Mouse (Mus musculus) neural tube, embryonic 15.5 days (tissue): ENCODE results near the gene Cux1. TPM values are rescaled to one million over a fixed set of nuclear protein-coding genes. Genes with fewer than 3 reads are reported as not detected.
"Not testable (repeated sequence)": the region's sequence is repeated elsewhere in the genome, so short reads cannot be mapped to it uniquely, and the experiment has no call there.

Source experiments
- ATAC-seq: fragments of 200-750 bp; cut with Nextera tagmentation; 2 replicates; pipeline ENCODE4 v1.8.0; 2017; ENCODE audit warnings: mild to moderate bottlenecking, moderate TSS enrichment, moderate library complexity; ENCODE audit not compliant: low FRiP score
- H3K27ac ChIP-seq: fragments of 300-500 bp; sonication (generic); replicated peaks from 2 replicates; pipeline ENCODE4 v1.5.1; 2015; ENCODE audit warnings: mild to moderate bottlenecking, inconsistent platforms
- H3K27me3 ChIP-seq: fragments of 300-500 bp; sonication (generic); replicated peaks from 2 replicates; pipeline ENCODE4 v1.6.1; 2015; ENCODE audit warnings: inconsistent platforms
- H3K36me3 ChIP-seq: fragments of 300-500 bp; sonication (generic); 2 replicates; pipeline ENCODE4 v1.6.1; 2015; ENCODE audit warnings: inconsistent platforms
- H3K4me1 ChIP-seq: fragments of 300-500 bp; sonication (generic); 2 replicates; pipeline ENCODE4 v1.6.1; 2015; ENCODE audit warnings: inconsistent platforms
- H3K4me2 ChIP-seq: fragments of 300-500 bp; sonication (generic); 2 replicates; pipeline ENCODE4 v1.6.1; 2015; ENCODE audit warnings: inconsistent platforms, mild to moderate bottlenecking, moderate library complexity
- H3K4me3 ChIP-seq: fragments of 300-500 bp; sonication (generic); replicated peaks from 2 replicates; pipeline ENCODE4 v1.5.1; 2015; ENCODE audit warnings: mild to moderate bottlenecking, inconsistent platforms
- H3K9ac ChIP-seq: fragments of 300-500 bp; sonication (generic); replicated peaks from 2 replicates; pipeline ENCODE4 v1.6.1; 2015; ENCODE audit warnings: mild to moderate bottlenecking, inconsistent platforms
- H3K9me3 ChIP-seq: fragments of 300-500 bp; sonication (generic); replicated peaks from 2 replicates; pipeline ENCODE4 v1.6.1; 2016; ENCODE audit warnings: inconsistent platforms
- WGBS: fragments of 180-500 bp; shearing (Covaris S2); methylation state at CpG from one replicate; pipeline ENCODE4 v1.1.7; 2015; ENCODE audit warnings: mixed read lengths; 5-methylcytosine and 5-hydroxymethylcytosine counted together
- polyA plus RNA-seq: library from polyadenylated mRNA; unstranded; fragments of >200 nt; fragmentation: Nextera tagmentation; extraction: Ambion mirVana; gene quantifications from 2 replicates; pipeline ENCODE4 v1.2.1, GENCODE M21; 2015

Cux1 gene
- polyA plus RNA-seq, 1 experiment from 2014 or later: 87.8 TPM

GRCm38 (mm10) chr5:136479024-136479763, 88.1 kb downstream of the Cux1 start:
- no peak for ATAC-seq
- Histone ChIP-seq H3K9me3 (no peaks in the 10 kb centered on the region), H3K4me3 (no peak overlapping the region), H3K27me3 (no peaks in the 10 kb centered on the region), H3K4me1 (peaks cover 27% of the 10 kb centered on the region; the same call in 1 of the 2 replicates), H3K36me3 (peaks cover 5% of the 10 kb centered on the region; the same call in 1 of the 2 replicates), H3K27ac (no peak overlapping the region), H3K4me2 (no peak overlapping the region), H3K9ac (no peak overlapping the region)
- 86% methylated on average over 6 of the region's 6 CpGs for WGBS

DNA sequence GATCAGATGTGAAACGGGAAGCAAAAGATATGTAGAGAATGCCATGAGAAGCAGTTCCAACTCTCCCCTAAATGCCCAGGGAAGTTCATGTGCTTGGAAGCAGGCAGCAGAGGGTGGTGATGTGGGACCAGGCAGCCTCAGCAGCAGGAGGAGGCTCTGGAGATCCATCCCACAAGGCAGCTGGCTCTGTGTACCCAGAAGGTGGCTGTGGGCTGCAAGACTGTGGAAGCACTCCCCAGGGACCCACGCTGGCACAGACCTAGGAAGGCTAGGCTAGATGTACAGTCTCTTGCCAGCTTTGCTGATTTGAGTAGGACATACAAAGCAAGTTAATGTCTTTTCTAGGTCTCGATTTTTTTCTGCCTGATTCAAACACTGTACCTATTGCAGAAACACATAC, 91.0 kb downstream of the Cux1 start:
- Histone ChIP-seq H3K27ac (no peak overlapping the region), H3K9me3 (no peaks in the 10 kb centered on the region), H3K36me3 (no peaks in the 10 kb centered on the region), H3K27me3 (no peaks in the 10 kb centered on the region), H3K4me2 (no peak overlapping the region), H3K4me3 (no peak overlapping the region), H3K4me1 (peaks cover 42% of the 10 kb centered on the region), H3K9ac (no peak overlapping the region)
- WGBS: 72% methylated on average over 3 of the region's 3 CpGs
- ATAC-seq: no peak

GRCm38 (mm10) chr5:136475161-136475560, 92.1 kb downstream of the Cux1 start:
- no peak overlapping the region for H3K4me3 ChIP-seq

DNA sequence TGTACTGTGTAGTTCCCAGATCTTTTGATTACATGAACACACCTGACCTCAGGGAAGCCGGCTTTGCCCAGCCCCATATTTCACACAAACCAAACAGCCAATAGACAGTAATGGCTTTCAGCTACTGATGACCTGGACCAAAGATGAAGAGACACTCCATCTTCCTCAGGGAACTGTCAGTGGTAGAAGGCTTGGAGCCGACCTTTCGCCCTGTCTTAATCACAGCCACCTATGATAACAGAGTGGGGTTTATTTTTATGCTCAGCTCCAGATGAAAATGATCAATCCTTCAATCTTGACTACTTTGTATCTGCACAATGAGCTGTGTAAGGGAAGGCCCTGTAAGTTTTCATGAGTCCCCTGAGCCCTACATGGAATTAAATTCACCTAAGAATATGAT, 93.2 kb downstream of the Cux1 start:
- no peak overlapping the region for H3K9ac ChIP-seq
- no peak overlapping the region for H3K4me2 ChIP-seq
- H3K9me3 ChIP-seq: no peaks in the 10 kb centered on the region
- H3K4me3 ChIP-seq: no peak overlapping the region
- H3K27me3 ChIP-seq: no peaks in the 10 kb centered on the region
- H3K27ac ChIP-seq: 0 out of 2 replicates have a peak overlapping the region, but pooled peaks have one; percentile 23
- no peak for ATAC-seq
- 69% methylated on average over 3 of the region's 3 CpGs for WGBS
- peaks cover 47% of the 10 kb centered on the region for H3K4me1 ChIP-seq
- no peaks in the 10 kb centered on the region for H3K36me3 ChIP-seq

More at GRCm38 (mm10) chr5:136475161-136475560, 92.1 kb downstream of the Cux1 start:
- Histone ChIP-seq H3K4me1 (peaks cover 42% of the 10 kb centered on the region), H3K9me3 (no peaks in the 10 kb centered on the region), H3K27ac (no peak overlapping the region), H3K9ac (no peak overlapping the region), H3K27me3 (no peaks in the 10 kb centered on the region), H3K36me3 (no peaks in the 10 kb centered on the region), H3K4me2 (no peak overlapping the region)
- no peak for ATAC-seq
- 86% methylated on average over 1 of the region's 1 CpGs for WGBS

GRCm38 (mm10) chr5:136473337-136473736, 94.0 kb downstream of the Cux1 start:
- Histone ChIP-seq H3K27me3 (no peaks in the 10 kb centered on the region), H3K9ac (no peak overlapping the region), H3K36me3 (no peaks in the 10 kb centered on the region), H3K4me3 (no peak overlapping the region), H3K4me1 (peaks cover 54% of the 10 kb centered on the region), H3K4me2 (no peak overlapping the region), H3K27ac (peak overlapping the region; percentile 54; the same call in 1 of the 2 replicates), H3K9me3 (no peaks in the 10 kb centered on the region)
- WGBS: 60% methylated on average over 6 of the region's 6 CpGs
- ATAC-seq: no peak

DNA sequence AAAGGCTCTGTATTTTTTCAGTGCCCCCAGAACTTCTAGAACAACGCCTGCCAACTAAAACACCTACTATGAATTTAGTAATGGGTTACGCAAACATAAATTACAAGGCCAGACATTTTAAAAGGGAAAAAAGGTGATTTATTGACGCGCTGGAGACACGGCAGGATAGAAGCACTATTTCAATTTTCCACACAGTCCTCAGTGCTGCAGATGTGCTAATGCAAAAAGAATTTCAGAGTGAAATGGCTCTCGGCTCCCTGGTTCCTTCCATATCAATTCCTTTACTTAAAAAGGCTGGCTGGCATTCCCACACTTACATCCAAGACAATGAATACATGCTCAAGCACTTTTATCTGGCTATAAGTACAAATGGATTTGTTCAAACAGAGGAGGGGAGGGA, 94.4 kb downstream of the Cux1 start:
- Histone ChIP-seq H3K36me3 (no peaks in the 10 kb centered on the region), H3K27me3 (no peaks in the 10 kb centered on the region), H3K4me3 (no peak overlapping the region), H3K4me1 (peaks cover 58% of the 10 kb centered on the region), H3K9me3 (no peaks in the 10 kb centered on the region), H3K4me2 (no peak overlapping the region), H3K27ac (peak overlapping the region; percentile 54; the same call in 1 of the 2 replicates), H3K9ac (no peak overlapping the region)
- no peak for ATAC-seq
- WGBS: 56% methylated on average over 6 of the region's 6 CpGs

DNA sequence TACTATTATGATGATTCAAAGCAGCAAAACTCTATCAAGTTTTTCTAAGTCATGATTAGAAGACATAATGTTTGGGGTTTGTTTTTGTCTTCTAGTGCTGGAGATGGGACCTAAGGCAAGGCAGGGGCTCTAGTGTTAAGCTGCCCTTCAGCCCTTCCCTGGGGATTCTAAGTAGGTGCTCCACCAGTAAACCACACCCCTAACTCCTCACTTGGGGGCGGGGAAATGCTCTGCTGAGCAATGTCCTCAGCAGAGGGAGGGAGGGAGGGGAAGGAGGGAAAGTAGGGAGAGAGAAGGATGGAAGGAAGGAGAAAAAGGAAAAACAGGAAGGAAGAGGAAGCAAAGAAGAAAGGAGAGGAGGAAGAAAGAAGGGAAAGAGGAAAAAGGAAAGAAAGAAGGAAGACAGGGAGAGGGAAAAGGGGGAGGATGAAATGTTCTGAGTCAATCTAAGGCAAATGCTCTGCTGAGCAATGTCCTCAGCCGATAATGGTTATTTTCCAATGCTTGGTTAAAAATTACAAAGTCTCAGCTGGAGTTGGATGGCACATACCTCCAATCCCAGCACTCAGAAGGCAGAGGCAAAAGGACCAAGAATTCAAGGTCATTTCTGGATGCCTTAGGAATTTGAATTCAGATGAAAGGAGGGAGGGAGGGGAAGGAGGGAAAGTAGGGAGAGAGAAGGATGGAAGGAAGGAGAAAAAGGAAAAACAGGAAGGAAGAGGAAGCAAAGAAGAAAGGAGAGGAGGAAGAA, 96.1 kb downstream of the Cux1 start:
- peaks cover 60% of the 10 kb centered on the region for H3K4me1 ChIP-seq
- ATAC-seq, H3K4me3 ChIP-seq: not testable (repeated sequence)

DNA sequence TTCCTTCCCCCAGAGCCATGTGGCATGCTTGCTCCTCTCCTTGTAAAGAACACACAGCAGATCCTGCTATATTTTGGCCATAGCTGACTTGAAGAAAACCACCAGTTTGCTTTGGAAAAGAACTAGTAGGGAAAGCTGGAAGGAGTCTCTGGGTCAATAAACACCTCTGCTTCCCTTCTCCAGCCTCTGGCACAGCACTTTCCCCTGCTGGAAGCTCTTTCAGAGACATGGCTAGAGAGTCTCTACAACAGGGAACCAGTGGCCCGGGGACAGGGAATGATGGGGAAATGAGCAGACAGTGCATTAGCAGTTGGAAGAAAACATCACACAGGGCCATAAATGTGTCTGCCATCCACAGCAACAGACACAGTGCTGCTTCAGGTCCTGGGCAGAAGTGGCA, 98.0 kb downstream of the Cux1 start:
- ATAC-seq: no peak
- Histone ChIP-seq H3K4me3 (no peak overlapping the region), H3K36me3 (no peaks in the 10 kb centered on the region), H3K9ac (no peak overlapping the region), H3K9me3 (no peaks in the 10 kb centered on the region), H3K4me2 (no peak overlapping the region), H3K27me3 (no peaks in the 10 kb centered on the region), H3K27ac (no peak overlapping the region), H3K4me1 (peaks cover 61% of the 10 kb centered on the region)
- WGBS: 31% methylated on average over 1 of the region's 1 CpGs

More for the DNA sequence above, 96.1 kb downstream of the Cux1 start:
- not testable (repeated sequence) for H3K27ac ChIP-seq, H3K9me3 ChIP-seq, H3K9ac ChIP-seq, H3K27me3 ChIP-seq, H3K4me2 ChIP-seq, H3K36me3 ChIP-seq
- WGBS: 54% methylated on average over 2 of the region's 2 CpGs

DNA sequence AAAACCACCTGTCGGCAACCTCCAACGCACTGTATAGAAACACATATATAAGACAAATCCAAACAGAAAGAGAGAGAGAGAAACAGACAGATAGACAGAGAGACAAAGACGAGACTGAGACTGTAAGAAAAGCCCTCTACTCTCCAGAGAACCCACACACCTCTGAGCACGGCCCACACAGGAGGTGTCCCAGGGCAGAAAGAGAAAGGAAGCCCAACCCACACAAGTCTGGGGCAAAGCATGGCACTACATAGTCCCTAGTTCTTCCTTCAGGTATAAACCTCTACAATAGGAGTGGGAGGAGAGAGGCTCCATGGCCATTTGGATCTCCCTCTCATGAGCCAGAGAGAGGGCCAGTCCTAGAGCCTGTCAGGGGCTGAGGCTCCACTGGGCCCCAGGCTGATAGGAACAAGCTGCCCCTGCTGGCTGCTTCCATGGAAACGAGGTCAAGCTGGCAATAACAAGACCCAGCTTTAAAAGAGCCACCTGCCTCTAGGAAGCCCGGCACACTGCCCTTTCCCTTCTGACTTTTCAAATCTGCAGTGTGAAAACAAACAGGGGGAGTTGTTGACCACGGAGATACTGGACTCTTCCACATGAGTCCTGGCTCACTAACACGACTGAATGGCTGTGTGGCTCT, 99.8 kb downstream of the Cux1 start:
- H3K27me3 ChIP-seq: no peaks in the 10 kb centered on the region
- 32% methylated on average over 7 of the region's 8 CpGs for WGBS
- H3K27ac ChIP-seq: no peak overlapping the region
- no peak overlapping the region for H3K4me3 ChIP-seq
- H3K36me3 ChIP-seq: no peaks in the 10 kb centered on the region
- H3K4me1 ChIP-seq: peaks cover 62% of the 10 kb centered on the region
- H3K9me3 ChIP-seq: no peaks in the 10 kb centered on the region
- no peak overlapping the region for H3K4me2 ChIP-seq
- no peak overlapping the region for H3K9ac ChIP-seq
- no peak for ATAC-seq

DNA sequence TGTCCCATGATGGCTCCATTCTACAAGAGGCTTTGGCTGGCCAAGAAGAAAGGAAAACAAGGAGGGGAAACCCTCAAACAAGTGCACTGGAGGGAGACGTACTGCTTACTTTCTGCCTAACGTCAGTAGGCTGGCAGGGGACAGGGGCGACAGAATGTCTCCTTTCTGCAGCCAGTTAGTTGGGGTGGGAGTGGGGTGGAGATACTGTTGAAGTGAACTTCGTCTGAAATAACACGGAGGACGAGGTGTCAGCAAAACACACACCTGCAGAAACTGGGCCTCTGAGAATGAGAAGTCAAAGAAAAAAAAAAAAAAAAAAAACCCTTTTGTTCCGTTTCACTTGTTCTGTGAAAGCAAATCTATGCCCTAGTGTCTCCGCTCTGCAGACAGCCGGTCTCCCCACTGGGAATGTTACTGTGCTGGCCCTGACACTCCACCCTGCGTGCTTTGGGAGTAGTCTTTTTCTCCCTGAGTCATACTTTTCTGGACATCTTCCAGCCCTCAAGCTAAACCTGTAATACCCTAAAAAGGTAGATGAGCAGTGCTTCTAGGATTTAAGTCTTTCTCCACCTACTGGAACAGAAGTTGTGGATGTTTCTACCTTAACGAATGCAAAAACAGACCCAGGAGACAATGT, 101.4 kb downstream of the Cux1 start:
- no peak overlapping the region for H3K4me2 ChIP-seq
- peaks cover 66% of the 10 kb centered on the region for H3K4me1 ChIP-seq
- no peak for ATAC-seq
- H3K4me3 ChIP-seq: no peak overlapping the region
- H3K27ac ChIP-seq: no peak overlapping the region
- no peaks in the 10 kb centered on the region for H3K36me3 ChIP-seq
- H3K27me3 ChIP-seq: no peaks in the 10 kb centered on the region
- no peaks in the 10 kb centered on the region for H3K9me3 ChIP-seq
- WGBS: 52% methylated on average over 11 of the region's 11 CpGs
- H3K9ac ChIP-seq: no peak overlapping the region

GRCm38 (mm10) chr5:136465366-136465765, 101.9 kb downstream of the Cux1 start:
- Histone ChIP-seq H3K4me3 (no peak overlapping the region), H3K9me3 (no peaks in the 10 kb centered on the region), H3K4me1 (peaks cover 66% of the 10 kb centered on the region), H3K9ac (no peak overlapping the region), H3K36me3 (no peaks in the 10 kb centered on the region), H3K27me3 (no peaks in the 10 kb centered on the region), H3K4me2 (no peak overlapping the region), H3K27ac (peak overlapping the region; percentile 13; the same call in 1 of the 2 replicates)
- 56% methylated on average over 5 of the region's 5 CpGs for WGBS
- ATAC-seq: no peak
